Mouse (Mus musculus): ENCODE results near the gene Lef1. TPM values are rescaled to one million over a fixed set of nuclear protein-coding genes. Genes with fewer than 3 reads are reported as not detected.
A peak's percentile ranks its signal among the peaks of the same experiment; 100 is the strongest.

Gene Lef1
- polyA plus RNA-seq, 1 experiment, result 4.3 TPM

DNA sequence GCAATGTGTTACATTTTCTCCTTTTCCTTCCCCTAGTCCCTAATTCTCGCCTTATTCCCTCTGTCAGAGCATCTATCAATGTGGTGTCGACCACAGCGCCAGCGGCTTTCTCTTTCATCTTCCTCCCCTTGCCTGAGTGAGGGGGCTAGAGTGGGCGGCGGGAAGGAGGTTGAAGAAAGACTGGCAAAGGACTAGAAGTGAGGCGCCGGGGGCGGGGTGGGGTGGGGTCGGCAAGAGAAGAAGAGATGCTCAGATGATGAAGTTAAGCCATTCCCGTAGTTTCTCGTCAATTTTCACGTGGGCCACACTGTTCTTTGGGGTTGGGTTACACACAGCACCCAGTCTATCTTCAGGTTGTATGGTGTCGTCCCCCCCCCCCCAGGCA lies 593 bp upstream of the Lef1 start:
- Histone ChIP-seq H3K27ac (ENCODE audit: control insufficient read depth, insufficient read depth, low read depth, low read length, poor library complexity) (no peak overlapping the region), H3K4me1 (ENCODE audit: control insufficient read depth, insufficient read depth, low read length) (no peaks in the 10 kb centered on the region; the same call in 1 of the 2 replicates), H3K4me3 (replicated peaks; ENCODE audit: control insufficient read depth, low read depth, low read length) (peak overlapping the region; percentile 8)
- TF ChIP-seq CTCF (IDR thresholded peaks at IDR 0.05; ENCODE audit: control insufficient read depth, insufficient read depth, low read length) (no peak), POLR2A (IDR thresholded peaks at IDR 0.05; ENCODE audit: borderline replicate concordance, control insufficient read depth, low read depth, low read length) (no peak)
- 2% methylated on average over 14 of the region's 14 CpGs for WGBS

- 1% methylated on average over 59 of the region's 59 CpGs for WGBS
- peak overlapping the region; percentile 51; the same call in 1 of the 2 replicates for H3K27ac ChIP-seq (ENCODE audit: control insufficient read depth, insufficient read depth, low read depth, low read length, poor library complexity)
Observed at GRCm38 (mm10) chr3:131111151-131111850, 1.0 kb downstream of the Lef1 start.

DNA sequence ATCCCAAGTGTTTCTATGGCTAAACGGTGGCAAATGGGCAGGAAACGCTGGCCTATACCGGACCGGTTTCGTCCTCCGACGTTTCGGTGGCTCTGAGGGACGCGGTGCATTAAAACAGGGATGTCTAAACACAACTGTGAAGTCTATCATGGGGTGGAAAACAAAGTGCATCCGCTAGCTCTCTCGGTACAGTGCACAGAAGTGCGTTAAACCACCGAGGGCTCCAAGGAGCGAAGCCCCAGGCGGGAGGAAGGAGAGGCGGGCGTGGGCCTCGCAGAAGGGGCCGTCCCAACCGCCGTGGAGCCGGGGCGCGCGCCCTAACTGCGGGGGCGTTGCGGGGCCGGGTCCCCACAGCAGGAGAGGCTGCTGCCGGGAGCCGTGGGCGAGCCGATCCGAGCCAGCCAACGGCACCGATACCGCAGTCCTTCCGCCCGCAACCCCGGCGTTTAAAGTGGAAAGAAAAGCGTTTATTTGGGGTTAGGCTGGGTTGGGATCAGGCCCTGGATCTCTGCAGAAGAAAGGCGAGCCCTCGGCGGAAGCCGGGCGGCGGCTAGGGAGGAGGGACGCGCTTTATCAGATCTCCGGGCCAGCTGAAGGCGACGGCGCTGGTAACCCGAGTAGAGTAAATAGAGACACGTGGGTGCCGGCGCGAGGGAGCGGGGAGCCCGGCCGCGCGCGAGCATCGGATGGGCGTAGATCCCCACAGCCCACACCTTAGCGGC lies 1.7 kb downstream of the Lef1 start:
- H3K27ac ChIP-seq (ENCODE audit: control insufficient read depth, insufficient read depth, low read depth, low read length, poor library complexity), result peak overlapping the region; percentile 51
- H3K4me3 ChIP-seq (replicated peaks; ENCODE audit: control insufficient read depth, low read depth, low read length), result peak overlapping the region; percentile 45
- under 1% methylated on average over 69 of the region's 69 CpGs for WGBS
- TF ChIP-seq POLR2A (IDR thresholded peaks at IDR 0.05; ENCODE audit: borderline replicate concordance, control insufficient read depth, low read depth, low read length) (no peak), CTCF (IDR thresholded peaks at IDR 0.05; ENCODE audit: control insufficient read depth, insufficient read depth, low read length) (no peak)
- no peaks in the 10 kb centered on the region for H3K4me1 ChIP-seq (ENCODE audit: control insufficient read depth, insufficient read depth, low read length)

More at GRCm38 (mm10) chr3:131111151-131111850, 1.0 kb downstream of the Lef1 start:
- Histone ChIP-seq H3K4me1 (ENCODE audit: control insufficient read depth, insufficient read depth, low read length) (no peaks in the 10 kb centered on the region), H3K4me3 (replicated peaks; ENCODE audit: control insufficient read depth, low read depth, low read length) (peak overlapping the region; percentile 54)
- TF ChIP-seq CTCF (IDR thresholded peaks at IDR 0.05; ENCODE audit: control insufficient read depth, insufficient read depth, low read length) (no peak), POLR2A (IDR thresholded peaks at IDR 0.05; ENCODE audit: borderline replicate concordance, control insufficient read depth, low read depth, low read length) (no peak)

DNA sequence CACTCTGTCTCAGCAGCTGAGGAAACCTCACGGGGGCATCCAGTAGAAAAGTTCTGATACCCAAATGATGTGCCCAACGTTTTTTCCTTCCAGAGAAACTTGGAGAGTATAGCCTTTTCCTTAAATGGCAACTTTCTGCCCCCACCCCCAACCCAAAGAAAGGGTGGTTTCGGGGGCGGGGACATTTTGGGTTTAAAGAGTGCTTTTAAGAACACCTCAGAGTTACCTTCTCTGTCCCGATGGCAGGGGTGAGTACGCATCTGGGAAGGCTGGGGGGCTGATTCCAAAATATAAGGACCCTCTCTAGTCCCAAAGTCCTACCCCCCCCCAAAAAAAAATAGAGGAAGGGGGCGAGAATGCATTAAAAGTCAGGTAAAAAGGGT lies 2.3 kb downstream of the Lef1 start:
- no peaks in the 10 kb centered on the region for H3K4me1 ChIP-seq (ENCODE audit: control insufficient read depth, insufficient read depth, low read length)
- 3% methylated on average over 7 of the region's 7 CpGs for WGBS
- no peak overlapping the region for H3K27ac ChIP-seq (ENCODE audit: control insufficient read depth, insufficient read depth, low read depth, low read length, poor library complexity)
- TF ChIP-seq CTCF (IDR thresholded peaks at IDR 0.05; ENCODE audit: control insufficient read depth, insufficient read depth, low read length) (no peak), POLR2A (IDR thresholded peaks at IDR 0.05; ENCODE audit: borderline replicate concordance, control insufficient read depth, low read depth, low read length) (no peak)
- peak overlapping the region; percentile 45 for H3K4me3 ChIP-seq (replicated peaks; ENCODE audit: control insufficient read depth, low read depth, low read length)

DNA sequence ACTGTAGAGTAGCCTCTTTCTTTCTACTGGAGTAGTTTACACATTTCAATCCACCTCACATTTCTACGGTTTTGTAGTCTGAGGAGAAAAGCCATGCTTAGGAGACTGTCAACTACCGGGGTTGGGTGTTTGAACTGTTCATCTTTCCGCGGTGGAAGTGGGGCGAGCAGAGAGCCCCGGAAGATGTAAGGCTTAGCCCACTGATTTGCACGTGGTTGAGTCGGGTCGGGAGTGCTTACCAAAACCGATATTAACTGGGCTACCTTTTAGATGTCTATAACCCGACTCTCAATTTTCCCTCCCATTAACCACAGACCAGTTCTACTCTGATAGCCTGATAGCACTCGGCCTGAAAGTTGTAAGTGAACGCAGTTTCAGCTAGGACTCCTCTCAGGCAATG lies 2.8 kb downstream of the Lef1 start:
- TF ChIP-seq POLR2A (IDR thresholded peaks at IDR 0.05; ENCODE audit: borderline replicate concordance, control insufficient read depth, low read depth, low read length), result no peak
- TF ChIP-seq CTCF (IDR thresholded peaks at IDR 0.05; ENCODE audit: control insufficient read depth, insufficient read depth, low read length), result no peak
- WGBS, result 5% methylated on average over 13 of the region's 13 CpGs
- Histone ChIP-seq H3K4me3 (replicated peaks; ENCODE audit: control insufficient read depth, low read depth, low read length) (no peak overlapping the region), H3K27ac (ENCODE audit: control insufficient read depth, insufficient read depth, low read depth, low read length, poor library complexity) (no peak overlapping the region), H3K4me1 (ENCODE audit: control insufficient read depth, insufficient read depth, low read length) (no peaks in the 10 kb centered on the region)

GRCm38 (mm10) chr3:131116116-131116515 lies 5.8 kb downstream of the Lef1 start:
- 77% methylated on average over 13 of the region's 13 CpGs for WGBS
- Histone ChIP-seq H3K27ac (ENCODE audit: control insufficient read depth, insufficient read depth, low read depth, low read length, poor library complexity) (no peak overlapping the region), H3K4me3 (replicated peaks; ENCODE audit: control insufficient read depth, low read depth, low read length) (no peak overlapping the region)

GRCm38 (mm10) chr3:131117352-131117751 lies 7.1 kb downstream of the Lef1 start:
- Histone ChIP-seq H3K27ac (ENCODE audit: control insufficient read depth, insufficient read depth, low read depth, low read length, poor library complexity) (no peak overlapping the region), H3K4me1 (ENCODE audit: control insufficient read depth, insufficient read depth, low read length) (no peaks in the 10 kb centered on the region), H3K4me3 (replicated peaks; ENCODE audit: control insufficient read depth, low read depth, low read length) (no peak overlapping the region)
- 87% methylated on average over 15 of the region's 15 CpGs for WGBS
- no peak for TF ChIP-seq CTCF (IDR thresholded peaks at IDR 0.05; ENCODE audit: control insufficient read depth, insufficient read depth, low read length)

More at GRCm38 (mm10) chr3:131116116-131116515, 5.8 kb downstream of the Lef1 start:
- no peaks in the 10 kb centered on the region for H3K4me1 ChIP-seq (ENCODE audit: control insufficient read depth, insufficient read depth, low read length)
- TF ChIP-seq CTCF (IDR thresholded peaks at IDR 0.05; ENCODE audit: control insufficient read depth, insufficient read depth, low read length), result no peak
- TF ChIP-seq POLR2A (IDR thresholded peaks at IDR 0.05; ENCODE audit: borderline replicate concordance, control insufficient read depth, low read depth, low read length), result no peak

GRCm38 (mm10) chr3:131117883-131118282 lies 7.6 kb downstream of the Lef1 start:
- TF ChIP-seq CTCF (IDR thresholded peaks at IDR 0.05; ENCODE audit: control insufficient read depth, insufficient read depth, low read length), result no peak
- TF ChIP-seq POLR2A (IDR thresholded peaks at IDR 0.05; ENCODE audit: borderline replicate concordance, control insufficient read depth, low read depth, low read length), result no peak
- 18% methylated on average over 3 of the region's 3 CpGs for WGBS
- Histone ChIP-seq H3K4me3 (replicated peaks; ENCODE audit: control insufficient read depth, low read depth, low read length) (no peak overlapping the region), H3K4me1 (ENCODE audit: control insufficient read depth, insufficient read depth, low read length) (no peaks in the 10 kb centered on the region), H3K27ac (ENCODE audit: control insufficient read depth, insufficient read depth, low read depth, low read length, poor library complexity) (no peak overlapping the region)
